Mouse (Mus musculus) midbrain, embryonic 11.5 days (tissue): ENCODE results near the gene Plekho1. TPM values are rescaled to one million over a fixed set of nuclear protein-coding genes. Genes with fewer than 3 reads are reported as not detected.

ENCODE experiments used
- ATAC-seq: fragments of 200-750 bp; cut with Nextera tagmentation; 2 replicates; pipeline ENCODE4 v1.8.0; 2017; ENCODE audit warnings: moderate TSS enrichment, moderate library complexity; ENCODE audit not compliant: low FRiP score
- DNase-seq: peaks from one replicate; pipeline ENCODE4 v3.0.0; 2015; ENCODE audit warnings: low spot score; ENCODE audit errors: missing footprints
- H3K27ac ChIP-seq: fragments of 300-500 bp; sonication (generic); 2 replicates; pipeline ENCODE4 v1.5.1; 2014; ENCODE audit warnings: low read depth, low read length
- H3K27me3 ChIP-seq: fragments of 300-500 bp; sonication (generic); 2 replicates; pipeline ENCODE4 v1.6.1; 2014; ENCODE audit warnings: mild to moderate bottlenecking, low read length, moderate library complexity, mixed read lengths; ENCODE audit not compliant: control insufficient read depth, insufficient read depth
- H3K36me3 ChIP-seq: fragments of 300-500 bp; sonication (generic); 2 replicates; pipeline ENCODE4 v1.6.1; 2014; ENCODE audit warnings: mild to moderate bottlenecking, low read length, moderate library complexity, mixed read lengths; ENCODE audit not compliant: control insufficient read depth, insufficient read depth
- H3K4me1 ChIP-seq: fragments of 300-500 bp; sonication (generic); 2 replicates; pipeline ENCODE4 v1.6.1; 2014; ENCODE audit warnings: low read length; ENCODE audit not compliant: control insufficient read depth, insufficient read depth
- H3K4me2 ChIP-seq: fragments of 300-500 bp; sonication (generic); 2 replicates; pipeline ENCODE4 v1.6.1; 2014; ENCODE audit warnings: mild to moderate bottlenecking, moderate library complexity
- H3K4me3 ChIP-seq: fragments of 300-500 bp; sonication (generic); 2 replicates; pipeline ENCODE4 v1.5.1; 2014; ENCODE audit warnings: low read depth, low read length
- H3K9ac ChIP-seq: fragments of 300-500 bp; sonication (generic); 2 replicates; pipeline ENCODE4 v1.6.1; 2014; ENCODE audit warnings: low read length
- H3K9me3 ChIP-seq: fragments of 300-500 bp; sonication (generic); 2 replicates; pipeline ENCODE4 v1.6.1; 2016; ENCODE audit warnings: low read length; ENCODE audit not compliant: control insufficient read depth
- WGBS: fragments of 180-500 bp; shearing (Covaris S2); extraction: QIAGEN DNeasy Blood & Tissue Kit; methylation state at CpG from one replicate; pipeline ENCODE4 v1.1.7; 2014; 5-methylcytosine and 5-hydroxymethylcytosine counted together
- polyA plus RNA-seq: library from polyadenylated mRNA; unstranded; fragments of >200 nt; fragmentation: Nextera tagmentation; extraction: Ambion mirVana; gene quantifications from 2 replicates; pipeline ENCODE4 v1.2.1, GENCODE M21; 2014

Gene Plekho1
- polyA plus RNA-seq, 1 experiment from 2014 or later: 70.7 TPM

DNA sequence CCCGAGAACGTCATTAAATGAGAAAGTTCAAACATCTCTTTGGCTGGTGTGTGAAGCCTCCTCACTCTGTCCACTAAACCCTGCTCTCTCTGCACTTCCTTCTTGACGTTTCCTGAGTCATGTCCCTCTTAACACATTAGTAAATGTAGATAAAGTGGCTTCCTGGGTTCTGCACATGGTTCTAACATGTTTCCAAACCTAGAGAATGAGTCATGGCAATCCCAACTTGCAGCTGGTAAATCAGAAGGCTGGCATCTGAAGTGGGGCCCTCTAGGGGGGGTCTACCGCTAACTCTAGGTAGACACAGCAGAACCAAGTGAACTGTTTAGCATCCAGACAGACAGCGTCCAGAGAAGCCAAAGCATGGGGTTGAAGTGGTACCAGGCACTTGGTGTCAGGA lies 21.7 kb upstream of the Plekho1 start:
- DNase-seq: peak; percentile 19
- Histone ChIP-seq H3K27me3 (no peaks in the 10 kb centered on the region), H3K9me3 (no peaks in the 10 kb centered on the region), H3K4me3 (no peak overlapping the region), H3K36me3 (no peaks in the 10 kb centered on the region), H3K4me1 (no peaks in the 10 kb centered on the region), H3K9ac (no peak overlapping the region), H3K4me2 (no peak overlapping the region), H3K27ac (no peak overlapping the region)
- ATAC-seq: no peak
- WGBS: 83% methylated on average over 5 of the region's 5 CpGs

DNA sequence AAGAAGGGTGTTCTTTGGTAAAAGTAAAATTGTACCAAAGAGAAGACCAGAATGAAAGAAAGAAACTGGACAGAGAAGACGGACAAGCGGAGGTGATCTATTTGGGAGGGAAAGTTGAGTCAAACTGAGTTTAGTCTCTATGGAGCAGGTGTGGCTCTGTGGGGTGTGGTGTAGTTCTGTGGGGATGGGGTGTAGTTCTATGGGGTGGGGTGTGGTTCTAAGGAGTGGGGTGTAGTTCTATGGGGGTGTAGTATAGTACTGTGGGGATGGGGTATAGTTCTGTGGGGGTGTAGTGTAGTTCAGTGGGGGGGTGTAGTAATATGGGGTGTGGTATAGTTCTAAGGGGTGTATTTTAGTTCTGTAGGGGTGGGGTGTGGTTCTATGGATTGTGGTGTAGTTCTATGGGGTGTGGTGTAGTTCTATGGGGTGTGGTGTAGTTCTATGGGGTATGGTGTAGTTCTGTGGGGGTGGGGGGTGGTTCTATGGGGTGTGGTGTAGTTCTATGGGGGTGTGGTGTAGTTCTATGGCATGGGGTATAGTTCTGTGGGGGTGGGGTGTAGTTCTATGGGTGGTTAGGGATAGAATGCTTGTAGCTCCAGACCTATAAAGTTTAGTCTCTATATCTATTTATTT lies 20.6 kb upstream of the Plekho1 start:
- Histone ChIP-seq H3K9ac (no peak overlapping the region), H3K27me3 (no peaks in the 10 kb centered on the region), H3K36me3 (no peaks in the 10 kb centered on the region), H3K9me3 (no peaks in the 10 kb centered on the region), H3K4me3 (no peak overlapping the region), H3K27ac (no peak overlapping the region), H3K4me1 (no peaks in the 10 kb centered on the region), H3K4me2 (no peak overlapping the region)
- ATAC-seq: no peak
- DNase-seq: peak; percentile 37
- WGBS: 93% methylated on average over 2 of the region's 2 CpGs

DNA sequence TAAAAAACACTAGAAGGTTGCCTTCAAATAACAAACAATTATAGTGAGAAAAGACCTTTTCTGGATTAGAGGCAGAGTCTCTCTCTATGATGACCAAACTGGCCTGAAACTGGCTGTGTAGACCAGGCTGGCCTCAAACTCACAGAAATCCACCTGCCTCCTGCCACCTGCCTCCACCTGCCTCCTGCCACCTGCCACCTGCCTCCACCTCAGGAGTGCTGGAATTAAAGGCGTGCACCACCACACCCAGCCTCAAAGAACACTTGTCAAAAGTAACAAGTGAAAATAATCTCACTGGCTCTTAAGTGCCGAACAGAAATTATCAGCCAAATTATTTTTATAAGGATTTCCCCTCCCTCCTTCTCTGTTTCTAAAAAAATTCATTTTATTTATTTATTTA lies 19.9 kb upstream of the Plekho1 start:
- 87% methylated on average over 2 of the region's 2 CpGs for WGBS
- H3K9ac ChIP-seq: no peak overlapping the region
- DNase-seq: peak; percentile 75
- H3K9me3 ChIP-seq: no peaks in the 10 kb centered on the region
- H3K27me3 ChIP-seq: no peaks in the 10 kb centered on the region
- H3K4me2 ChIP-seq: no peak overlapping the region
- no peak for ATAC-seq
- no peak overlapping the region for H3K27ac ChIP-seq
- H3K4me1 ChIP-seq: no peaks in the 10 kb centered on the region
- no peak overlapping the region for H3K4me3 ChIP-seq
- no peaks in the 10 kb centered on the region for H3K36me3 ChIP-seq

GRCm38 (mm10) chr3:96012805-96013204 lies 17.0 kb upstream of the Plekho1 start:
- Histone ChIP-seq H3K9ac (no peak overlapping the region), H3K27ac (no peak overlapping the region), H3K4me1 (no peaks in the 10 kb centered on the region), H3K4me3 (no peak overlapping the region), H3K27me3 (no peaks in the 10 kb centered on the region), H3K4me2 (no peak overlapping the region), H3K36me3 (no peaks in the 10 kb centered on the region), H3K9me3 (no peaks in the 10 kb centered on the region)
- 61% methylated on average over 5 of the region's 5 CpGs for WGBS
- ATAC-seq (no peak), DNase-seq (peak; percentile 54)

DNA sequence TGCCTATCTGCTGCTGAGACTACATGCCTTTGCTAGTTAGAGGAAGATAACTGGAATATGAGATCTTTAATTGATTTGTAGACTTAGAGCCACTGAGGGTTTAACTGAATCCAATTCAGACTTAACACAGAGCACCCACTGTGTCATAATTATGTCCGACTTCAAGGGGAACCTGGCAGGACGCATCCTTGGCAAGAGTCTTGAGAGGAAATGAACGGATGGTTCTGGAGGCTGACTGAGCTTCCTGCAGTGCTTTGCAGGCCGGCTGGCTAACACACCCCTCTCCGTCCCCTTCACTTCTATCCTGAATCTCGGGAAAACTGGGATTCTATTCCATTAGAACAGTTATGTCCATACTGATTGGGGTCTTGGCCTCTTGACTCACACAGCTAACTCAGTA lies 12.7 kb upstream of the Plekho1 start:
- DNase-seq: peak; percentile 23
- Histone ChIP-seq H3K9me3 (no peaks in the 10 kb centered on the region), H3K9ac (no peak overlapping the region), H3K27ac (no peak overlapping the region), H3K4me1 (no peaks in the 10 kb centered on the region), H3K4me3 (no peak overlapping the region), H3K27me3 (no peaks in the 10 kb centered on the region), H3K36me3 (no peaks in the 10 kb centered on the region), H3K4me2 (no peak overlapping the region)
- WGBS: 86% methylated on average over 6 of the region's 6 CpGs
- no peak for ATAC-seq

DNA sequence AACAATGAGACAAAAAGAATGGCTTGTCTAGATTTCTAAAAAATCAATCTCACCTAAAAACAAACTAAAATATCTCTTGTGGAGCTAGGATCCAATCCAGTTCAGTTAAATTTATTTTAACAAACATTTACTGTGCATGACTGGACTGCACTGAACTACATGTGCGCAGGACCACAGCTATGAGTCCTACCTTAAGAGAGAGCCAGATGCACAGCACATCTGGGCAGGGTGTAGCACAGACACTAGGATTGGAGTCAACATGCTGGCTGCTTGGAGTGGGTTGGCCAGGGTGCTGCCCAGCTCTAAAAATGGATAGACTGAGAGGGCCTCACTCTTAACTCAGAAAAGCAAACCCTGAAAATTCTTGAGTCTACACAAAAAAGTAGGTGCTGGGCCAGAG lies 5.8 kb upstream of the Plekho1 start:
- H3K9me3 ChIP-seq: no peaks in the 10 kb centered on the region
- H3K27me3 ChIP-seq: no peaks in the 10 kb centered on the region
- WGBS: 97% methylated on average over 1 of the region's 1 CpGs

DNA sequence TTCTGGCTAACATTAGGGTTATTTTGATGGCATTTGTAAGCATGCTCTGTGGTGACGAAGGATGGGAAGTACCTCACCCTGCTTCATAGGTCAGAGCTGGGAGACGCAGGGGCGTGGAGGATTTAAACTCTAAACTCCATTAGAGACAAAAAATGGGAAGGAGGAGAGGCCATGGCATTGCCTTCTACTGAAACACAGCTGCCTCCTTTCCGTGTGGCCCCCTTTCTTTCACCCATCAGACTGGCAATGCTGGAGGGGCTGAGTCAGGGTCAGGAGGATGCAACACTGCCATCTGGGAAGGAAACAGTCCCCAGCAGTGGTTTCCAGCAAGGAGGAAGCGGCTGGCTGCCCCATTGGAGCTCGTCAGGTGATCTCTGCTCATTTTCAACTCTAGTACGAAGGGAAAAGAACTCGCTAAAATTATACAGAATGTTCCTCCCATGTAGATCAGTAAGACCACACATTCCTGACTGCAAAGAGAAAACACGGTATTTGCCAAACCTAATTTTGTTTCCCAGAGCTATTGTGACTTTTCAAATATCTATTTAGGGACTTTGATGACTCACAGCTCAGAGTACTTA lies 5.2 kb upstream of the Plekho1 start:
- no peak overlapping the region for H3K27ac ChIP-seq
- H3K9ac ChIP-seq: peak overlapping the region; percentile 2; the same call in 1 of the 2 replicates

More for the DNA sequence above, 5.8 kb upstream of the Plekho1 start:
- ATAC-seq (no peak), DNase-seq (peak; percentile 67)
- no peaks in the 10 kb centered on the region for H3K36me3 ChIP-seq
- peaks cover 12% of the 10 kb centered on the region for H3K4me1 ChIP-seq
- no peak overlapping the region for H3K9ac ChIP-seq
- no peak overlapping the region for H3K27ac ChIP-seq
- no peak overlapping the region for H3K4me2 ChIP-seq
- H3K4me3 ChIP-seq: no peak overlapping the region

DNA sequence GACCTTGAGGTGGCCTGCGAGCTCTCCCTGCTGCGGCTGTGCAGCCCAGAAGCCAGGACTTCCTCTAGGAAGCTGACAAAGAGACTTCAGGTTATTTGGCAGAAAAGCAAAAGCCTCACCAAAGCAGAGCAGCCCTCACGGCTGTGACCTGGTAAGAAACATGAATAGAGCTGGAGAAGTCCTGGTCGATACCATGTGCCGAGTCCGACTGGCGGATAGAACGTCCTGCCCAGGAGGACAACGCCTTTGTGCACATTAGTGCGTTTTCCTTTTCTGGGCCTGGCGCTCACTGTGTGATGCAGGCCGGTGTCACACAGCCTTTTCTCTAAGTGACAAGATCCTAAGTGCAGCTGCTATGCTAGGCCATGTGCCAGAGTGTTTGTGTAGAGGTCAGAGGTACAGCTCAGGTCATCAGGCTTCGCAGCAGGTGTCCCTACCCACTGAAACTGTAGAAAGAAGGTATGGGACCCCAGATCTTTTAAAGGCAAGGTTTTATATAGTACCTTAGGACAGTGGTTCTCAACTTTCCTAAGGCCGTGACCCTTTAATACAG lies 4.4 kb upstream of the Plekho1 start:
- Histone ChIP-seq H3K9me3 (no peaks in the 10 kb centered on the region), H3K27me3 (no peaks in the 10 kb centered on the region), H3K4me2 (no peak overlapping the region), H3K36me3 (no peaks in the 10 kb centered on the region), H3K27ac (no peak overlapping the region), H3K9ac (no peak overlapping the region), H3K4me1 (peaks cover 13% of the 10 kb centered on the region), H3K4me3 (no peak overlapping the region)
- DNase-seq (peak; percentile 59), ATAC-seq (no peak)
- WGBS: 86% methylated on average over 14 of the region's 14 CpGs

More for the DNA sequence above, 5.2 kb upstream of the Plekho1 start:
- Histone ChIP-seq H3K4me1 (peaks cover 13% of the 10 kb centered on the region), H3K9me3 (no peaks in the 10 kb centered on the region), H3K36me3 (no peaks in the 10 kb centered on the region), H3K4me3 (no peak overlapping the region), H3K4me2 (no peak overlapping the region), H3K27me3 (no peaks in the 10 kb centered on the region)
- WGBS: 72% methylated on average over 9 of the region's 9 CpGs
- ATAC-seq (no peak), DNase-seq (peak; percentile 74)

DNA sequence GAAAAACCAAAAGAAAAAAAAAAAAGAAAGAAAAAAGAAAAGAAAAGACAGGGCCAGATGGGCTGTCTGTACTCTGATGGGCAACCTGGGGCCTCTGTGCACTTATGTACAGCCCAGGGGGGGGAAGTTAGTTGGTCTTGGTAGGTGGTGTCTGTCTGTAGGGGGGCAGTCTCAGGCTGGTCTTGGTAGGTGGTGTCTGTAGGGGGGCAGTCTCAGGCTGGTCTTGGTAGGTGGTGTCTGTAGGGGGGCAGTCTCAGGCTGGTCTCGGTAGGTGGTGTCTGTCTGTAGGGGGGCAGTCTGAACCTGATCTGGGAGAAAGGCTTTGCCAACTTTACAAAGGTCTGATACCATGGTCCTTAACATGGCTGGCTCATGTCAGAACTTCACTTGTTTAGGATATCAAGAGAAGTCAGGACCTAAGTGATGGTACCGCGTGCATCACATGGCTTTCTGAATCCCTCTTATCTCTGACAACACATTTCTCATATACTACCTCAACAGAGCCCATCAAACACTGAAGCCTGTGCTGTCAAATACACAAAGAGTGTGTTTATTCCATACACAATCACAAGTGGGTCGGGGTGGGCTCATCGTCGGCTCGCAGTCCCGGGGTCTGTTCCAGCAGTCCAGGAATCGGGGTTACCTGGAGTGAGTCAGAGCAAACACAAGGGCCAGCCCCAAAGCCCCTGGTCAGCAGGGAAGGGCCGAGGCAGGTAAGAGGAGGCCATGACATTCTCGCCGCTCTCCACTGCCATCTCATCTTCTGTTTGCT lies 3.7 kb upstream of the Plekho1 start:
- no peak overlapping the region for H3K4me2 ChIP-seq
- H3K9ac ChIP-seq: no peak overlapping the region
- WGBS: 90% methylated on average over 12 of the region's 12 CpGs
- no peaks in the 10 kb centered on the region for H3K36me3 ChIP-seq
- peaks cover 13% of the 10 kb centered on the region for H3K4me1 ChIP-seq
- no peaks in the 10 kb centered on the region for H3K9me3 ChIP-seq
- ATAC-seq (no peak), DNase-seq (peak; percentile 69)
- no peak overlapping the region for H3K27ac ChIP-seq
- H3K4me3 ChIP-seq: no peak overlapping the region
- no peaks in the 10 kb centered on the region for H3K27me3 ChIP-seq
